Mouse (Mus musculus) c-Kit-positive CD71-positive TER-119-negative erythroid progenitor cells, embryonic 14.5 days (primary cell): ENCODE measurements around the gene Riox1.
"Not testable (repeated sequence)": the region's sequence is repeated elsewhere in the genome, so short reads cannot be mapped to it uniquely, and the experiment has no call there.

Experiments used
- DNase-seq: peaks from one replicate; pipeline ENCODE4 v3.0.0-alpha.2; 2013; ENCODE audit warnings: low read depth

Riox1 gene

DNA sequence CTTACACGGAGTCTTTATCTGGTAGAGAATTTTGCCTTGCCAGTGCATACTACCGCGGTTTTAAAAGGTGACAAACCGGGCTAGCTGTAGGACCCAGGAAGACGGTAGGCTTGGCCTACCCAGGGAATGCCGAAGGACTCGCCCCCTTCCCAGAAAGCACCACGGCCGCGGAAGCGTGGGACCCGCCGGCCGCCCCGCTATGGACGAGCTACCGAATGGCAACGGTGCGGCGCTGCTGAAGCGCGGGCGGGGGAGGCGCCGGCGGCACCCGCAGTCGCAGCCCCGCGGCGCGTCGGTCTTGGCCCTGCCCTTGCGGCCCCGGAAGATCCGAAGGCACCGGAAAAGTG, at the start of gene Riox1:
Gene Riox1, plus strand, starts transcription at position 116 of the 347 bp plus-strand sequence.
- DNase-seq = peak; percentile 72

DNA sequence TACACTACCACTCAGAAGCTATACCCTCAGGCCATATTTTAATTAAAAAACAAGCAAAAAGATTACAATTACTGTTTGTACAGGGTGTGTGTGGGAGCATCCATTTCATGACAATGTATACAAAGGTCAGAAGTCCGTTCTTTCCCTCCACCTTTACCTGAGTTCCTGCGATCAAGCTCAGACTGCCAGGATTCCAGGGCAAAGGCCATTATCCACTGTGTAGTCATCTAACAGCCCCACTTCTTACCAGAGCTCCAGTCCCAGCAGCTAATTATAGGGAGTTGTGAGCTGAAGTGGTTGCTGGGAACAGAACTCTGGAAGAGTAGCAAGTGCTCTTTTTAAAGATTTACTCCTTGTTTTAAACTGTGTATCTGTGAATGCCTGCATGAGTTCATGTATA, 40.0 kb upstream of the Riox1 start:
- no peak for DNase-seq

DNA sequence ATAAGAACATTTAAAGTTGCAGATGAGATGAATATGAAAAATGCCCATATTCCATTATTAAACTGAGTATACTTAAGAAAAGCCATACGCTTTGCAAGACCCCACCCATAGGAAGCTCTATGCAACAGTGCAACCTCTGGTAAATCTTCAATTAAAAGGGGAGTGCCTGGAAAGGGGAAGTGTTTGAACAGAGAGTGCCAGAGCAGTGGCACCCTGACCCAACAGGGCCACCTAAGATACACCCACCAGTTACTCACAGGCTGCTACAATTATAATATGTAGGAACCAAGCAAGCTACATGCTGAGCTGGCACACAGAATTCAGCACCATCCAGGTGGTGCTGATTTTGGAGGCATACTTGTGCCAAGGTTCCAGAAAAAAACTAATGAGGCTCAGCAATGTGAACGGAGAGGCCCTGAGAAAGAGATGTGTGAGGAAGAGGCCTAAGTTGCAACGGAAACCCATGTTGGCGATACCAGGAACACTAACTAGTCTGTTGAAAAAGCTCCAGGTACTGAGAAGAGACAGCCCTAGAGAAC, 36.1 kb upstream of the Riox1 start:
- DNase-seq = no peak

DNA sequence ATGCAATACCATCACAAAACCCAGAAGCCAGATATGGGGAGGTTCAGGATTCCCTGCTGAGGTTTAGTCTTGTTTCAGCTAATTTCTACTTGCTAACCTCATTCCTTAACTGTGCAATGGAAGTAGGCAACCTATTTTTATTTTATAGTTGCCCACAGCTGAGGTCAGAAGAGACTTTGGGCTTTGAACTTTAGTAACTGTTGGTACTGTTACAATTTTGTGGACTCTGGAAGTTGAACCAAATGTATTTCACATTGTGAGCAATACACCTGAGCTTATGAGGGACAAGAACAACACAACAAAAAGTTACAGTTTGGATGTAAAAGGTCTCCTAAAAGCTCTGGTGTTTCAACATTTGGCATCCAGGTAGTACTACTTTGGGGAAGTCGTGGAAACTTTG, 35.6 kb upstream of the Riox1 start:
- no peak for DNase-seq

DNA sequence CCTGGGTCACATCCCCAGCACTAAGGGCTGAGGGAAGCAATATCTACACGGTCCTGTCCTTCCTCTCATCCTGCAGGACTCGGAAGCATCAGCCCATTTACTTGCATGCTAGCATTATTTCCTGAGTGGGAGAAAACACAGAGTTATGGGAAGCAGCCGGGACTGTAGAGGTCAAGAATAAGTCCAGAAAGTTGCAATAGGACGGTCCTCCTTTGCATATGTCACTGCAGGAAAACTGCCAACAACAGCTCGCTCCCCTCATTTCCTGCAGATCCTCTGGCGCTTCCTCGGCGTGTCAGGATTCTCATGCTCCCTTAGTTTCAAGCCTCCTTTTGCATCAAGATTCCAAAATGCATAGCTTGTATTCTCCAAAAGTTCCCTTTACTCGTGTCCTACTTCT, 33.5 kb upstream of the Riox1 start:
- DNase-seq = no peak

DNA sequence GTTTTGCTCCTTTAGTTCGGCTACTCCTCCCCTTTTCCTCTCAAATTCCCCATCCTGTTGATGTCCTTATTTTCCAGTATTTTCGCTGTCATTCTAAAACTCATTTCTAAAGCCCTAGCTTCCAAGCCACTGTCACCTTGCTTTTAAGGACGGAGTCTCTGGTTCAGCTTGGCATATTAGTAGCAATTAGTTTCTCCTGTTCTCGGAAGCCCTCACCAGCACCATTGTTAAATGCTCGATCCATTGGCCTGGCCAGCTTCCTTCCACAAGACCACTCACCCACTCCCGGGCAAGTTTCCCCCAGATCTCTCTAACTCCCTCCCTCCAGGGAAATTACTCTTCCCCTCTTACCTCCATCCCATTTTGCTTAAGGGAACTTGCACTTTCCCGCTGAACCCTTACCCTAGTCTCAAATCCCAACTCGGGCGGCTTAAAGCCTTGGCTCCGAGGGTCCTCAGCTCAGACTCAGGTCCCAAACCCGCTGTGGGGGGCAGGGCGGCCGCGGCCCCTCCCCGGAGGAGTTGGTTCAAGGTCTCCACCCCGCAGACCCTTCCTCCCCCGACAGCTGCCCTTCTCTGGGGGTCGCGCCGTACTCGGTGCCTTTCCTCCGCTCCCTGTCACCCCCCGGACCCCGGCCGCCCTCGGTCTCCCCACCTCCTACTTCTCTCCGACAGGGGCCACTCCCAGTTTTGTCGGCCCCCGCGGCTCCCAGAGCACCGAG, 29.5 kb upstream of the Riox1 start:
- DNase-seq = no peak

DNA sequence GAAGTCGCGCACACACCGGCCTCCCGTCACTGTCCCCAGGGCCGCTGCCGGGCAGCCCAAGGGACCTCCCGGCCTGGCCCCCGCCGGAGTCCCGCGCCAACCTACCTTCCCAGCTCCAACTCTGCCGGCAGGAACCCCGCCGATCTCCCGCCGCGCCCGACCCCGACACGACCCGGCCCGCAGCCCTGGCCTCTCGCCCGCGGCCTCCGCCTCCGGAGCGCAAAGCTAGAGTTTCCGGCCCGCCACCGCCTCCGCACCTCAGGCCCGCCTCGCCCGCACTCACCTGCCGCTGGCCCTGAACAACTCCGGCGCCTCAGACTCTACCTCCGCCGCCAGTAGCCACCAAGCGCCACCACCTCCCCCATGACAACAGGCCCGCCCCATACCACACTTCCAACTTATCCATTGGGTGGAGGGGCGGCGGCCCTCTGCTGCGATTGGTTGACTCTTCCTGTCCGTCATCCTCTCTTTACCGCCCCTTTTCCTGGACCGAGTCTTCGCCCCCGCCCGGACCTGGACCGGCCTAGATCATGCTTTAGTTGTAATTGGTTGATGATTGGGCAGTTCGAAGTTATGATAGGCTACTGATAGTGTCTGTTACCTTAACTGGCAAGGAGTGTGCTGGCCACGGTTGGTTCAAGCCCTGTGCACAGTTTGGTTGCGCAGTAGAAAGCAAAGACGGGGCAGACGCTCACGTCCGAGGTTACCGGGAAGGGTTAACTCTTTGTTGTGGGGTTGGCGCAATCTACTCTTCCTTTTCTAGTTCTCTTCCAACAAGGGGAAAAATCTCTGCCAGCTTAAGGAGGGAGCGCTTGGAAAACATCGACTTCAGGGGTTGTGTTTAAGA, 28.6 kb upstream of the Riox1 start, which contains the start of gene Numb:
Gene Numb, minus strand, starts transcription at position 400 of the 847 bp plus-strand sequence.
- DNase-seq = peak; percentile 97

DNA sequence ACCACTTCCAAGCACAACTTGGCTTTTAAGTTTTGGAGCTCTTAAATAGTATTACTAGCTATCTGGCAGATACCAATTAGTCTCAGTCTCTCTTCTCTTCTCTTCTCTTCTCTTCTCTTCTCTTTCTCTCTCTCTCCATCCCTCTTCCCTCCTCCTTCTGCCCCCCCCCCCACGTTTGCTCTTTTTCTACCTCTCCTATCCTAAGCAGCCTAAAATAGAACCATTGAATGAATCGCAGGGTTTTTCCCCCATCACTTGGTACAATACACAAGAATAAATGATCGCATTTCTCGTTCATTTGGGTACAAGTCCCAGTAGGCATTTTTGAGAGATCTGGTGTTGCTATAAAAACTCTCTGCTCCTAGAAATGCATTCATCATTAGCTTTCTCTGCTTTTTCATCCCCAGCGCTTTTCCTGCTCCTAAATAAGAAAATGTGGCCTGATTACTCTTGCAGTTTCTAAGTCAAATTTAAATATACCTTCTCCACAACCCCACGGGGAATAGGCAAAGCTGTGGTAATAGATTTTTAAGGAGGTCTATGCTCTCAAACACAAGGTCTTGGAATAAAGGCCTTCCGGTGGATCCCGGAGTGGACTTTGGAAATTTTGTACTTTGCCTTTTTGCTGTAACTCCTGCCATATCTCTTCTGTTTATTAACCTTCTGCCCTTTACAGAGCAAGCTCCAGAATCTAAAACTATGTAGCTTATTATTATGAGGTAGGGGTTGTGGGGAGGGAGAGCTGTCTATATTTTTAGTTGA, 27.5 kb upstream of the Riox1 start:
- no peak for DNase-seq

DNA sequence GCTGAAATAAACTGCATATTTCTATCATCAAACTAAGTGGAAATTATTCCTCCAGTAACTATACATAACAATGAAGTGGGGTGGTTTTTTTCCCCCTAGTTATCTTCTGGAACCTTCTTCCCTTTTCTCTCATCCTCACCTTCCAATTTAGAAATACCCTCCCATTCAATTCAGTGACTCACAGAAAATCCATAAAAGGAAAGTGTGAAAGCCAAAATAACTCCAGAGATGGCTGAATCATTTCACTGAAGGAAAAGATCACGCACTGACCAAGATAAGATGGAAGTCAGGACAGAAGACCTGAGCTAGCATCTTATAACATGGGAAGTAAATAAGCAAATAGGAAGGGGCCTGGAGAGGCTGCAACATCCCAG, 26.9 kb upstream of the Riox1 start:
- DNase-seq = no peak

DNA sequence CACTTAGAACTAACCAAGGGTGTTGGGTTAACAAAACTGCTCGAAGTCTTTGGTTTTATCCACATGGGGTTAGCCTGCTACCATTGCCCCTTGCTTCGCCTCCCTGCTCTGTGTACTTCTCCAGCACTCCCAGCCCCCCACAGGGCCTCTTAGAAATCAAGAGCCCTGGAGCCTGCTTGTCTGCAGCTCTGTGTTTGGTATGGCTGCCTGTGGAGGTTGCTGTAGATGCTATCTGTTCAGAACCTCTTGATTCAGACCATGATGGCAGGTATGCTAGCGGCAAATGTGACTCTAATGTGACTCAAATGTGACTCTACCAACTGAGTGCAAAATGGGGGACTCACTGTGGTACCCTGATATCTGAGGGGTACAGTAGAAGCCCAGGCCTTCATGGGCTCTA, 26.1 kb upstream of the Riox1 start:
- DNase-seq = no peak

DNA sequence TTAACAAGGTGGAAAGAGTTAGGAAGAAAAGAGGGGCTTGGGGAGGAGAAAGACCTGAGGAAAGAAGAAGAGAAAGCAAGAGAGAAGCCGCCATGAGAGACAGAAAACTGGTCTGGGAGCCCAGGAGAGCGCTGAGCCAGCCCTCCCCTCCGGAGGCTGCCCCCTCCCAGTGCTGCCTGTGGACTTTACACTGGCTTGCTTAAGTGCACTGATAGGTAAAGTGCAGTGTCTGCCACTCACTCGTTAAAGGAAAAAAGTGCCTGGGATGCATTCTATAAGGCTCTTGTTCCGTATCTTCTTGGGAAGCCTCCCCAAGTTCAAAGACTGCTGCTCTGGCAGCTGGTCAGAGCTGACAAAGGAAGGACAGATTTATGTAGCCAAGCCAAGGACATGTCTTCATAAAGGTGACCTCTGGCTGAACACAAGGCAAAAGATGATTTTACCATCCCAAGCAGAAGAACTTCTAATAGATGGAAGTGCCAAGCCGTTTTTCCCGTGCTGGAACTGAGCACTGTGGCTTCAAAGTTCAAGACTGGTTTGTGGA, 25.2 kb upstream of the Riox1 start:
- no peak for DNase-seq

DNA sequence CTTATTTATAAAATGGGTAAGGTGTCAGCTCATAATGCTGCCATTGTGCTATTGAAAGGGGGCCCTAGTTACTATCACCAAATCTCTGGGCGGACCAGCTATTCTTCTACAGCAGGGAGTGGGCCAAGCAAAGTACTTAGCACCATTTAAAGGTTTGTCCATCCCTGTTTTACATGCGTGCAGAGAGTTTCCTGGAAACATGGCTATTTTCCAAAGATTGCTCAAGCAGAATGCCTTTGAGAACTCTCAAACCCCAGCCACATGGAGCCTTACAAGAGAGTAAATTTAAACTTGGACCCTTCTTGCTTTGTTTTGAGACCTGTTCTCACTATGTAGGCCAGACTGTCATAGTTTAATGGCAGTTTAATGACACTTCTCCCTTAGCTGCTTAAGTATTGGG, 24.3 kb upstream of the Riox1 start:
- DNase-seq = no peak

DNA sequence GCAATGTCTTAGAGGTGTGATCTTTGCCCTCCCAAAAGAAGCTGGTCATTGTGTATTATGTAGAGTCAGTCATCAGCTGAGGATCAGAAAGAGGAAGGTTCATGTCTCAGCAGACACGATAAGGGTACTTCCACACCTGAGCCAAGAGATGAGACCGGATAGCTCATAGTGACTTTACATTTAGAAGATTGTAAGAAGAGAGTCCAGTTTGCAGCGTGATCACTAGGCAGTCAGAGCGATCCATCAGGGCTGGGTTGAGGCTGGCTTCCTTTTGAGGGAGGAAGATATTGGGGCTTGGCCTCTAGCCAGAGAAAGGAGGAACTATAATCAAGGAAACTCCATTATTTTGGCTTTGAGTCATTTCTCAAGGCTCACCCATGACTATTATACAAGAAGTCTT, 22.7 kb upstream of the Riox1 start:
- no peak for DNase-seq

DNA sequence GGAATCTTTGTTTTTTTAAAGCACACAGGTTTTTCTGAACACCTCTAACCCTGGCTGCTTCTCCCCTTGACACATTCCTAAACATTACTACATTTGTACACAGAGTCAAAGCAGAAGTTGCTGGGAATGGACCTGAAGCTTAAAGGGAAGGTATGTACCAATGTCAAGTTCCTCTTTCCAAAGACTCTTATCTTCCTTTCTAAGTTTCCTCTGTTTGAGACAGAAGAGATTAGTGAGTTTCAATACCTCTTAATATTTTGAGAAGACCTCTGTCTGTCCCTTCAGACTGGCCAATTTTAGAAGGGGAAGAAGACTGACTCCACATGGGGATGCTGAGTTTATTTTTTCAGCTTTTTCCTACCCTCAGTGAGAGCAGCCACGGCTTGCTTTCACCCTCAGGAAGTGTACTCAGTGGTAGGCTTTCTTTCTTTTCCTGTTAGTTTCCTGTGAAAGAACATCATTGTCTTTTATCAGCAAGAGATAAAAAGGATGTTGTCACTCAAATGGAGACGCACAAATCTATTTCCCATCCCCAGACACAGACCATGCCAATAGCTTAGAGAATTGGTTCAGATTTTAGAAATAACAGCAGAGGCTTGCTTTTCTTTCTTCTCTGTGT, 21.1 kb upstream of the Riox1 start:
- no peak for DNase-seq

DNA sequence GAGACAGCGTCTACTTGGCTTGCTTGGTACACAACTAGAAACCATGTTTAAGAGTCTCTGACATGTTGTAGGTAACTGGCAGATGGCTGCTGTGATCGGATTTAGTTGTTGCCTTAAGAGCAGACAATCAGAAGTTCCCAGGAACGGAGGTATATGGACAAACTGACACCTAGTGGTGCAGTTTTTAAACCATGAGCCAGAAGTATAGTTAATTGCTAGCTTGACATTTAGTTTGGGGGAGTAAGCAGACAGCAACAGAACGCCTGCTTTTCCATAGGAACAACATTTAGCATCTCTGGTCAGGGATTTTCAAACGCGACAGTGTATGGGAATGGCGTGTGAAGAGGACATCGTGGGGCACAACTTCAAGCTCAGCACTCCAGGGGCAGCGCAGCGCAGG, 12.8 kb upstream of the Riox1 start:
- DNase-seq = no peak

DNA sequence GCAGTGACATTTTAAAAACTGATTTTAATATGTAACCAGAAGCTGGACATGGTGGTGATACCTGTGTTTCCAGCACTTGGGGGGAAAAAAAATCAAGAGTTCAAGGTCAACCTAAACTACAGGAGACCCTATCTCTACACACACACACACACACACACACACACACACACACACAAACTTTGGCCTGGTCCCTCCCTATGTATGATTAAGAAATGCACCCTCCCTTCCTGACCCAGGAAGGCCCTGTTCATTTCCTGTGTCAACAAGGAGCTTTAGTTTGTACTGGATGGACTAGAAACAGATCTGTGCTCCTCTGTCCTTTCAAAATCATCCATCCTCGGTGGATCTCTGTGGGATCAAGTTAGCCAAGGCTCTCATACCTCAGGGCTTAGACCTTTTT, 11.8 kb upstream of the Riox1 start:
- DNase-seq = not testable (repeated sequence)

DNA sequence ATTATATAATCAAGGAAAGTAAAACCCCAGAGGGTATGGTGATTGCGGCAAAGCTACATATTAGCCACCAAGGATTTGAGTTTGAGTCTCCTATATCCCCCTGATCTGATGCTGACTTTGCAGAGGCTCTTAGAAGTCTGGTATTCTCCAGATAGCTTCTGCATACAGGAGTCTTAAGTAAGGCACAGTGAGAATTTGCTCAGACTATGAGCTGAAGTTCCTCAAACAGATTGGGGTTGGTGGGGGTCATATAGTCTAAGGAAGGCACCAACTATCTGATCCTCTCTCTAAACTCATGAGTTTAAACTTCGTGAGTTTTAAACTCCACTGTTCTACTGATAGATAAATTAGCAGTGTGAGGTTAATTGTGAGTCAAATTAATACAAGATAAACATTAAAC, 11.1 kb upstream of the Riox1 start:
- no peak for DNase-seq

DNA sequence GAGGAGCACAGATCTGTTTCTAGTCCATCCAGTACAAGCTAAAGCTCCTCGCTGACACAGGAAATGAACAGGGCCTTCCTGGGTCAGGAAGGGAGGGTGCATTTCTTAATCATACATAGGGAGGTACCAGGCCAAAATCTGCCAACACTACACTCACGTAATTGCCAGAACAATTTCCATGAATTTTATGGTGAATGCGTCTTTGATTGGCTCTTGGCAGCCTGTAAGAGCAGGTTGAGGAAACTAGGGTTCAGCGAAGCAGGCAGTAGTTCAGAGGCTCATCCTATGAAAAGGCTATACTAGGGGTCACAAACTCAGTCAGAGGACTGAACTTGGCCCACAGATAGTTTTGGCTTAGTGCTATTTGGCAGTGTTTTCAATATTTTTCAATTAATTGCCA, 10.4 kb upstream of the Riox1 start:
- DNase-seq = no peak

DNA sequence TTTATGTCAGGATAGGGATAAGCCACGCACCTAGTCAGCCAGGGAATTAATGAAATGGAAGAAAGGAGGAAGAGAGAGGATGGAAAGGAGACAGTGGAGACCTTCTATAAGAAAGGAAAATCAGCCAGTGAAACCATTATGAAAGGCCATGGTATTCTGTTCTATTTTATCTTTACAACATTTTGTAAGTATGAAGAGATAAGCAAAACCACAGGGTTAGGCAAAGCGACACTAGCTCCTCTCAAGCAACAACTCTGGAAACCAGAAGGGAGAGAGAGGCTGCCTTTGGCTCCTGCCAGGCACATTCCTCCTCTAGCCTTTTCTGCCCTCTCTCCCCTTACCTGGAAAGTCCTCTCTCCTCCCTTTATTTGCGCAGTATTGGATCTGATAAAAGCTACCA, 8.5 kb upstream of the Riox1 start:
- DNase-seq = no peak

DNA sequence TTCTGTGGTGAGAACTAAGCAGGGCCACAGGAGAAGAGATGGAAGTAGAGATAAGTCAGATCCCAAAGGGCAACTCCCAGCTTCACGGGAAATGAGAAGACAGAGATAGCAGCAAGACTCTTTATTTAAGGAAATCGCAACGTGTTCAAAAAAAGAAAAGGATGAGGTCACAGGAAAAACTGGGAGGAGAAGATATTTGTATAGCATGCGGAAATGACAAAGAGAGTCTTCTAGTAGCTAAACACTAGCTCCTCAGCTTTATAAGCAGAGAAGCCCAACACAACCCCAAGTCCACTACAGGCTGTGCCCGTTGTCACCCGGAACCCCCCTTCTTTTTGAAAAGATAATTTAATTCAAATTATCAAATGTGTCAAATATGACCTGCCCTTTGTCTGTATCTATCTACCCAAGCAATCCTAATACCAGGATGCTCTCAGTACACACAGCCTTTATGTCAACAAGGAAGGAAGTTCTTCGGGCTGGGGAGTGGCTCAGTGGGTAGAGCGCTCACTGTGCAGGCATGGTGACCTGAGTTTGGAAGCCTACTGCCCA, 3.1 kb upstream of the Riox1 start:
- DNase-seq = no peak

DNA sequence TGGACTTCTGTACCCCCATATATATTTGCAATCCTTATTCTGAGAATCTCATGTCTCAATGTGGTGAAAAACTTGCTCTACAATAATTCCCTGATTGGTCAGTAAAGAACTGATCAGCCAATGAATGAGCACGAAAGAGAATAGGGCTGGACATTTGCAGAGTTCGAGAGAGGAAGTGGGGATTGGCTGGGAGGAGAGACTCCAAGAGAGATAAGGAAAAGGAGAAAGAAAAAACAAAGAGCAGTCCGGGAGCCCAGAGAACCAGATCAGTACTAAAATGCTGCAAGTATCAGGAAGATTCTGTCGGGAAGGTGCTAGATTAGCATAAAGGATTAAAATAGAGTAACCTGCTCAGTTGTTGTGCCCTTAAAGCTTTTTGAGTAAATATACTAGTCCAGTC, 1.4 kb upstream of the Riox1 start:
- DNase-seq = peak; percentile 64
